ENCODE assay signal across 8 mouse cellular contexts in the genomic region with DNA sequence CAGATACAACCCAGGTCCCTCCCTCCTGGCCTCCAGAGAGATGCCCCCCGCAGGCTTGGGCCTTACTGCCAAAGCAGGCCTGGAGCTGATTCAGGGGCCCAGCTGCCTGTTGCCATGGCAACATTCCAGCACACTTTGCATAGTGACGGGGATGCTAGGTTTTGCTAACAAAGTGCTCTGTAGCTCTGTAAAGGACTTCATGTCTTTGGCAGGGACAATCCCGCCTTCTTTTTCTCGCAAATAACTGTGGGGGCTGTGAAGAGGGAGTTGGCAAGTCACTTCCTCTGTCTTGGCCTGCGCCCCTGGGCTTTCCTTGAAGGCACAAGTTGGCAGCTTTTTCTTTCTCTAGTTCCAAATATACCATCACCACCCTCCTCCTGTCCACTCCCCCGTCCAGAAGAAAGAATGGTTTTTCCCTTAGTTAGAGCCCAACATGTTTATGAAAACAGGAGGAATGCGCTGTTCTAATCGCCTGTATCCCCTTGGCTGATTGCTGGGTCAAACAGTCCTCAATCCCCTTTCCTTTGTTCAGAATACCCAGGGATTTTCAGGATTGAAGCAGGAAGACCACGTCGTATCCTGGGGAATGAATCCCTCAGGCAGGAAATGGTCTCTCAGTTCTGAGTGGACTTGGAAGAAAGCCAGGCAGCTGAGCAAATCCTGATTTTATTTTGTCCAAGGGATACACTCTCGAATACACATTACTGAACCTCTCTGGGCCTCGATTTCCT.
A peak's percentile ranks its signal among the peaks of the same experiment; 100 is the strongest.
DNase-seq lines count a peak whose midpoint lies in the region; ATAC-seq and TF ChIP-seq lines count a peak whose summit lies in the region.

No protein-coding gene starts in this region.

- H3K4me1 ChIP-seq in kidney, embryonic 14.5 days (ENCODE audit: control insufficient read depth, insufficient read depth, low read length): no peaks in the 10 kb centered on the region
- H3K4me1 ChIP-seq in forebrain, embryonic 10.5 days: peaks cover 15% of the 10 kb centered on the region
- H3K4me1 ChIP-seq in heart, embryonic 15.5 days (replicated peaks): peaks cover 9% of the 10 kb centered on the region

- no peaks in the 10 kb centered on the region for H3K27me3 ChIP-seq in kidney, embryonic 14.5 days (ENCODE audit: control insufficient read depth, insufficient read depth, low read length)
- H3K27me3 ChIP-seq in forebrain, embryonic 10.5 days (ENCODE audit: poor library complexity, severe bottlenecking): peaks cover 97% of the 10 kb centered on the region
- H3K27me3 ChIP-seq in heart, embryonic 15.5 days: no peaks in the 10 kb centered on the region

- no peak overlapping the region for H3K9ac ChIP-seq in kidney, embryonic 14.5 days (ENCODE audit: low read depth, low read length)
- no peak overlapping the region for H3K9ac ChIP-seq in heart, embryonic 15.5 days

- no peak for TF ChIP-seq CTCF in layer of hippocampus, adult 2 months (conservative IDR thresholded peaks at IDR 0.05)

- peak overlapping the region; percentile 13; the same call in 1 of the 2 replicates for H3K27ac ChIP-seq in kidney, embryonic 14.5 days (ENCODE audit: low read depth, low read length)
- peak overlapping the region; percentile 77 for H3K27ac ChIP-seq in forebrain, embryonic 10.5 days
- peak overlapping the region; percentile 68 for H3K27ac ChIP-seq in heart, embryonic 15.5 days
- peak overlapping the region; percentile 72 for H3K27ac ChIP-seq in layer of hippocampus, adult 2 months

- no peak for DNase-seq in kidney, adult 18-20 months
- DNase-seq in forebrain, embryonic 10.5 days (ENCODE audit: extremely low spot score, low spot score): peak; percentile 52
- peak; percentile 64 to 79 for DNase-seq in layer of hippocampus, adult 2 months (ENCODE audit: low spot score in 2 of 2)
- DNase-seq in lung, postnatal 25 days (ENCODE audit: low spot score): peak; percentile 34
- DNase-seq in skeletal muscle tissue, adult 2 months (ENCODE audit: low read depth, low spot score): peak; percentile 35
- DNase-seq in c-Kit-positive CD71-positive TER-119-positive erythroid progenitor cells, embryonic 14.5 days (ENCODE audit: low spot score): no peak

- H3K4me2 ChIP-seq in kidney, embryonic 14.5 days (replicated peaks; ENCODE audit: low read depth, low read length): no peak overlapping the region
- no peak overlapping the region for H3K4me2 ChIP-seq in heart, embryonic 15.5 days

- no peak overlapping the region for H3K4me3 ChIP-seq in kidney, embryonic 14.5 days (ENCODE audit: low read length)
- no peak overlapping the region for H3K4me3 ChIP-seq in forebrain, embryonic 10.5 days
- no peak overlapping the region for H3K4me3 ChIP-seq in heart, embryonic 15.5 days
- H3K4me3 ChIP-seq in layer of hippocampus, adult 2 months: no peak overlapping the region

- H3K36me3 ChIP-seq in kidney, embryonic 14.5 days (ENCODE audit: control insufficient read depth, insufficient read depth, low read length): no peaks in the 10 kb centered on the region
- H3K36me3 ChIP-seq in forebrain, embryonic 10.5 days (replicated peaks): no peaks in the 10 kb centered on the region
- H3K36me3 ChIP-seq in heart, embryonic 15.5 days: no peaks in the 10 kb centered on the region

- peak; percentile 60; the same call in 1 of the 2 replicates for ATAC-seq in kidney, embryonic 14.5 days (ENCODE audit: low FRiP score, low TSS enrichment)
- ATAC-seq in heart, embryonic 15.5 days (replicated peaks; ENCODE audit: insufficient number of reproducible peaks, insufficient read depth, low FRiP score, low read depth): peak; percentile 60; the same call in 1 of the 2 replicates

- no peaks in the 10 kb centered on the region for H3K9me3 ChIP-seq in kidney, embryonic 14.5 days (ENCODE audit: control insufficient read depth, low read length)
- no peaks in the 10 kb centered on the region for H3K9me3 ChIP-seq in forebrain, embryonic 10.5 days
- H3K9me3 ChIP-seq in heart, embryonic 15.5 days (replicated peaks): no peaks in the 10 kb centered on the region

- WGBS in kidney, embryonic 14.5 days: 45% methylated on average over 12 of the region's 12 CpGs
- WGBS in forebrain, embryonic 10.5 days: 32% methylated on average over 12 of the region's 12 CpGs
- WGBS in heart, embryonic 15.5 days: 34% methylated on average over 12 of the region's 12 CpGs

Comparison
In these comparisons a context has a peak if more than half of its experiments do, and no peak if none do; other contexts are left out.
1. H3K27ac ChIP-seq: peak in every context shown above with its lines; median percentile 77 in forebrain, embryonic 10.5 days; 72 in layer of hippocampus, adult 2 months; 68 in heart, embryonic 15.5 days; 13 in kidney, embryonic 14.5 days.
2. DNase-seq: peak in forebrain, embryonic 10.5 days (single experiment), layer of hippocampus, adult 2 months (2 of 2), lung, postnatal 25 days (single experiment) and skeletal muscle tissue, adult 2 months (single experiment); none in kidney, adult 18-20 months (single experiment) and c-Kit-positive CD71-positive TER-119-positive erythroid progenitor cells, embryonic 14.5 days (single experiment).